Mouse (Mus musculus) effector memory CD4-positive, alpha-beta T cell, adult 7 months (primary cell): Measurements from ENCODE around the gene Papln. TPM values are rescaled to one million over a fixed set of nuclear protein-coding genes. Genes with fewer than 3 reads are reported as not detected.

Experiments
- polyA plus RNA-seq: library from polyadenylated mRNA; unstranded; fragments of 100-300 nt; shearing (Covaris generic); gene quantifications from one replicate; pipeline ENCODE4 v1.2.1, GENCODE M21; 2017

Gene Papln
- not detected for polyA plus RNA-seq

DNA sequence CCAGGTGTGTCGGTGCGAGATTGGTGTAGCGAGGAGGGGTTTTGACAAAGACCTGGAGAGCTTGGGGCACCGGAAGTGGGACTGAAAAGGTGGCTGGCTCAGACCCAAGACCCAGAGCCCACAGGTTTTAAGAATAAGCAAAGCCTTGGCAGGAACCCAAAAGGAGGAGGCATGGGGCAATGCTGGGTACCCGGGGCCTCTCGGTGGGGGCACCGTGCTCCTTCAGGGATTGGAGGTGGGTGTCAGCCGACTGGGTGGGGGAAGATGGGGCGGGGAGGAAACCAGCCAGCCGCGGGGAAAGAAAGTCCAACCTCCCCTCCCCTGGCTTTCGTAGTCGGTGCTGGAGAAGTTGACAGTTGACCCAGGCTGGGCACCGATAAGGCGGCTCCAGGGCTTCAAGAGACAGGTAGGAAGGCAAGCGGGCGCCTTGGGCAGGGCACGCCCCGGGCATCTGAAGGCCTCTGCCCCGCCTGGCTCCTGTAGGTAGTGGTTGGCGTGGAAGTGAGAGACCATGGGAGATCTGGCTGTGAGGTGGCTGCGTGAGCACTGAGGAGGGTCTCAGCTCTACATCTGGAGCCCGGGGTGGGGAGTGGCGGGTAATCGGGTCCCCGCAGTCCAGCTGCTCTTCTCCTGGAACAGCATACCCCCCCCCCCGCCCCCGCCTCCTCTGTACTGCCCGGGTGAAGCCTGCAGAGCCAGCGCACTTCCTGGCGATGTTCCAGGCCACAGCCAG lies at the start of gene Papln:
Gene Papln, plus strand, starts transcription at position 324 of the 733 bp plus-strand sequence.

Other genes starting within 250 kb of the Papln start
- 10.1 TPM for gene Dcaf4, start 243.2 kb upstream of the Papln start, polyA plus RNA-seq
- 8.0 TPM for gene Zfyve1, start 166.4 kb upstream of the Papln start, polyA plus RNA-seq
- 310 TPM for gene Rbm25, start 132.4 kb upstream of the Papln start, polyA plus RNA-seq
- 124 TPM for gene Psen1, start 75.5 kb upstream of the Papln start, polyA plus RNA-seq
- 40.4 TPM for gene Numb, start 158.3 kb downstream of the Papln start, polyA plus RNA-seq
- 29.5 TPM for gene Riox1, start 187.0 kb downstream of the Papln start, polyA plus RNA-seq
- 0.21 TPM for gene Heatr4, start 221.2 kb downstream of the Papln start, polyA plus RNA-seq
- gene Acot2, start 224.2 kb downstream of the Papln start, polyA plus RNA-seq = 9.7 TPM
- gene Acot1, start 245.9 kb downstream of the Papln start, polyA plus RNA-seq = 0.66 TPM